Mouse (Mus musculus) macrophage (primary cell): ENCODE results near the gene Gclm. TPM values are rescaled to one million over a fixed set of nuclear protein-coding genes. Genes with fewer than 3 reads are reported as not detected.
A peak's percentile ranks its signal among the peaks of the same experiment; 100 is the strongest.

Experiments used
- H3K27ac ChIP-seq: fragments of 350-480 bp; formaldehyde crosslinking; 2 replicates; pipeline ENCODE4 v1.9.0; 2021
- H3K36me3 ChIP-seq: fragments of 350-480 bp; formaldehyde crosslinking; 2 replicates; pipeline ENCODE4 v1.9.0; 2021; ENCODE audit errors: inconsistent target
- H3K4me3 ChIP-seq: fragments of 350-480 bp; formaldehyde crosslinking; 2 replicates; pipeline ENCODE4 v1.9.0; 2021; ENCODE audit errors: inconsistent target
- H3K79me2 ChIP-seq: fragments of 350-480 bp; formaldehyde crosslinking; 2 replicates; pipeline ENCODE4 v1.9.0; 2021; ENCODE audit errors: inconsistent target
- WGBS: methylation state at CpG from one replicate; pipeline ENCODE4 v1.1.7; 2026; ENCODE audit warnings: inconsistent platforms; ENCODE audit not compliant: missing documents; 5-methylcytosine and 5-hydroxymethylcytosine counted together
- polyA plus RNA-seq: library from polyadenylated mRNA; stranded (reverse); fragments of 250-400 nt; gene quantifications from 3 replicates; pipeline ENCODE4 v1.2.4, GENCODE M21; 2018; ENCODE audit warnings: inconsistent platforms

Gene Gclm
- polyA plus RNA-seq, 1 experiment from 2014 or later = 94.0 TPM

- H3K27ac ChIP-seq = no peak overlapping the region
- peak overlapping the region; percentile 40 for H3K4me3 ChIP-seq
- H3K36me3 ChIP-seq = no peaks in the 10 kb centered on the region
- under 1% methylated on average over 96 of the region's 105 CpGs for WGBS
- H3K79me2 ChIP-seq = no peaks in the 10 kb centered on the region
These were observed 48.0 kb downstream of the Gclm start for GRCm38 (mm10) chr3:122293223-122293953.

- Histone ChIP-seq H3K79me2 (no peaks in the 10 kb centered on the region), H3K36me3 (no peaks in the 10 kb centered on the region), H3K4me3 (peak within 1 kb of the TSS; percentile 40), H3K27ac (no peak within 1 kb of the TSS)
- WGBS = 17% methylated on average over 37 of the region's 37 CpGs
These were observed 48.8 kb downstream of the Gclm start, which contains the start of gene Bcar3 for GRCm38 (mm10) chr3:122293954-122294850. Bcar3 (plus strand) TSS chr3:122294136.

GRCm38 (mm10) chr3:122295511-122295910 lies 50.2 kb downstream of the Gclm start:
- 22% methylated on average over 5 of the region's 5 CpGs for WGBS
- Histone ChIP-seq H3K4me3 (no peak overlapping the region), H3K36me3 (no peaks in the 10 kb centered on the region), H3K27ac (no peak overlapping the region), H3K79me2 (no peaks in the 10 kb centered on the region)

GRCm38 (mm10) chr3:122296979-122297378 lies 51.6 kb downstream of the Gclm start:
- Histone ChIP-seq H3K36me3 (no peaks in the 10 kb centered on the region), H3K79me2 (no peaks in the 10 kb centered on the region), H3K27ac (no peak overlapping the region), H3K4me3 (no peak overlapping the region)
- 93% methylated on average over 3 of the region's 5 CpGs for WGBS

DNA sequence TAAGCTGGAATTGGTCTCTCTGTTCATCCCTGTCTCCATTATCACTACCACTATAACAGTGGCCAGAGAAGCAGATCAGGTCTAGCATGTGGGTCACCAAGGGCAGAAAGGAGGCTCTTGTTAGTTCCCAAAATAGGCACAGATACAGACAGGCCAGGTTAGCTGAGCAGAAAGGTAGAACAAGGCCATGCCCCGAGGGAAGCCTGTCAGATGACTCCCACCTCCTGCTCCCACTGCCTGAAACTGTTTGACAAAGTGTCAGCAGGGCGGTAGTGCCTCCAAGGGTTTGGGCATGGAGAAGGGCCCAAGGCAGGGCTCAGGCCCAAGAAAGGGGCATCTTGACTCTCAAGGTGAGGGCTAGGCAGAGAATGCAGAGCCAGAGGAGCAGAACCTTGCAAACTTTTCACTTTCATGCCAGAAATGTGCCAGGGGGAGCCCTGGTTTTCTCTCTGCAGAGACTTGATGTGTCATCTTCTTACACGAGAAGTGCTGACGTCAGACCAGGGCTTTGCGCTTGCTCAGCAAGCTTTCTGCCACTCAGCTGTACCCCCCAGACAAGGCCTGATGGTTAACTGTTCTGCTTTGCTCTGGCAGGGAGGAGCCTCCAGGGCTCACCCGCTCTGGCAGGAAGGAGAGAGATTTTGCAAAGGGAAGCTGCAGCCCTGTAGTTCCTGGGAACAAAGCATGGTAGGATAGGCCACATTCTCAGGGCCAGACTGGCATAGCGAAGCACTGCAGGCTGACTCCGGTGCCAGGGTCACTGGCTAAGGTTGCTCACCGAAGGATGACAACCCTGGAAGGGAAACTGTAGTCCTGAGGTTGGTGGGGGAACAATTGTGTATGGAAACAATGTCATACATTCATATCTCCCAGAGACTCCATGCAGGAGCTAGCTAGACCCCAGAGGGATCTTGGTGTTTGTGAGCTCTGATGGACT lies 55.9 kb downstream of the Gclm start:
- Histone ChIP-seq H3K79me2 (no peaks in the 10 kb centered on the region), H3K36me3 (no peaks in the 10 kb centered on the region), H3K4me3 (no peak overlapping the region), H3K27ac (peak overlapping the region; percentile 87)
- 42% methylated on average over 9 of the region's 9 CpGs for WGBS

DNA sequence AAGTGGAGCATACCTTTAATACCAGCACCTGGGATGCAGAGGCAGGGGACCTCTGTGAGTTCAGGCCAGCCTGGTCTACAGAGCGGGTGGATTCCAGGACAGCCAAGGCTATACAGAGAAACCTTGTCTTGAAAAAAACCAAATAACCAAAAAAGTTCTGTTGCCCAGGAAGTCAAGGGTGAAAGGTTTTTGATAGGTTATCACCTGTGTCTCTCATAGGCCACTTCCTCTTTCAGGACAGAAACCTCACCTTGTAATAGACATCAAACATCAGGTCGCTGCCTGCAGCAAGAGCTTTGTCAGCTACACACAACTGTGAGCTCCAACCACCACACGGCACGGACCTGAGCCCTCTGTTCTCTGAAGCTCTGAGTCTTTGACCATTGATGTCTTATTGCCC lies 59.2 kb downstream of the Gclm start:
- WGBS = 86% methylated on average over 4 of the region's 4 CpGs
- no peak overlapping the region for H3K27ac ChIP-seq
- no peak overlapping the region for H3K4me3 ChIP-seq

GRCm38 (mm10) chr3:122307894-122308671 lies 62.7 kb downstream of the Gclm start:
- Histone ChIP-seq H3K79me2 (no peaks in the 10 kb centered on the region), H3K4me3 (no peak overlapping the region)
- 56% methylated on average over 4 of the region's 4 CpGs for WGBS

More for the DNA sequence above, 59.2 kb downstream of the Gclm start:
- no peaks in the 10 kb centered on the region for H3K79me2 ChIP-seq
- H3K36me3 ChIP-seq = no peaks in the 10 kb centered on the region

DNA sequence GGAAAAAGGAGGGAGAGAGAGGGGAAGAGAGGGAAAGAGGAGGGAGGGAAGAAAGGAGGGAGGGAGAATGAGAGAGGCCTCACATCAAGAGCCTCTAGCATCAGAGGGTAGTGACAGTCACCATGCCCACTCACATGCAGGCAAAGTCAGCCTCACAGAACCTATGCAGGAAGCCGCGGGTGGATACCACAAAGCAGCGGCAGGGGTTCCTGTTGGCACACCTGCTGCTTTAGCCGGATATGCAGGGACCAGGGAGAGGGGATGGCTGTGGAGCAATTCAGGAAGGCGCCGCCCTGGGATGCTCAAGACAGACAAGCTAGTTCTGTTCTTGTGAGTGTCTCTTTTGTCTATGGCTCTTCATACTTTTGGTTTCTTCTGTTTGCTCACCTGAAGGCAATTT lies 63.6 kb downstream of the Gclm start:
- WGBS = 7% methylated on average over 6 of the region's 6 CpGs
- Histone ChIP-seq H3K79me2 (no peaks in the 10 kb centered on the region), H3K4me3 (no peak overlapping the region), H3K36me3 (no peaks in the 10 kb centered on the region), H3K27ac (no peak overlapping the region)

More at GRCm38 (mm10) chr3:122307894-122308671, 62.7 kb downstream of the Gclm start:
- H3K27ac ChIP-seq = no peak overlapping the region
- H3K36me3 ChIP-seq = no peaks in the 10 kb centered on the region

GRCm38 (mm10) chr3:122312078-122312477 lies 66.7 kb downstream of the Gclm start:
- no peaks in the 10 kb centered on the region for H3K79me2 ChIP-seq
- WGBS = 23% methylated on average over 2 of the region's 2 CpGs

GRCm38 (mm10) chr3:122312936-122313629 lies 67.7 kb downstream of the Gclm start:
- Histone ChIP-seq H3K4me3 (no peak overlapping the region), H3K36me3 (no peaks in the 10 kb centered on the region), H3K27ac (no peak overlapping the region), H3K79me2 (no peaks in the 10 kb centered on the region)
- WGBS = 96% methylated on average over 10 of the region's 10 CpGs

More at GRCm38 (mm10) chr3:122312078-122312477, 66.7 kb downstream of the Gclm start:
- Histone ChIP-seq H3K4me3 (no peak overlapping the region), H3K27ac (no peak overlapping the region), H3K36me3 (no peaks in the 10 kb centered on the region)

- Histone ChIP-seq H3K36me3 (no peaks in the 10 kb centered on the region), H3K27ac (no peak overlapping the region), H3K79me2 (no peaks in the 10 kb centered on the region), H3K4me3 (no peak overlapping the region)
- 87% methylated on average over 7 of the region's 7 CpGs for WGBS
These were observed 68.6 kb downstream of the Gclm start for GRCm38 (mm10) chr3:122313936-122314335.

GRCm38 (mm10) chr3:122316621-122317020 lies 71.3 kb downstream of the Gclm start:
- Histone ChIP-seq H3K79me2 (no peaks in the 10 kb centered on the region), H3K4me3 (no peak overlapping the region), H3K36me3 (no peaks in the 10 kb centered on the region), H3K27ac (no peak overlapping the region)
- 77% methylated on average over 11 of the region's 11 CpGs for WGBS

DNA sequence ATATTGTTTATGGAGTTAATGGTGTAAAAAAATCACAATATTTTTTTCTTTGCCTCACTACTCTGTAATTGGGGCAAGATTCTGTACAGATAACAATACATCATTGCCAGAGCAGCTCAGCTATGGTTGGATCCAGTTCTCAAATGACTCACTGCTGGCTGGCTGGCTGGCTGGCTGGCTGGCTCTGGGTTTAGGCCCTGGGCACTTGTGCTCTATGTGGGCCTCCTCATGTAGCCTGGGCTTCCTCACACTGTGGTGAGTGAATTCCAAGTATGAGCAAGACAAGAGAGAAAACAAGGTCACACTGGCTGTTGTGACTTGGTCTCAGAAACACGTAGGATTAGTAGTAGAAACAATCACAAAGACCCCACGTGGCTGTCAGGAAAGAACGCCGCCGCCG lies 72.0 kb downstream of the Gclm start:
- Histone ChIP-seq H3K79me2 (no peaks in the 10 kb centered on the region), H3K36me3 (no peaks in the 10 kb centered on the region), H3K27ac (no peak overlapping the region), H3K4me3 (no peak overlapping the region)
- 97% methylated on average over 6 of the region's 6 CpGs for WGBS
